17 mouse cellular contexts compared by ENCODE assay signal in genomic region chr10:84386214-84386613, GRCm38 (mm10). TPM values are rescaled to one million over a fixed set of nuclear protein-coding genes. Genes with fewer than 3 reads are reported as not detected.
DNase-seq lines count a peak whose midpoint lies in the region; ATAC-seq and TF ChIP-seq lines count a peak whose summit lies in the region.
"Had no signal": no experiment of that assay in that cellular context is flagged by ENCODE, and none has a peak within 500 bp of the region (broad histone marks: within the 10 kb centered on the region; RNA-seq: fewer than 3 reads in every experiment).

No protein-coding gene starts in this region.

- DNase-seq in cerebellum, adult 9-11 months = peak; percentile 24
- DNase-seq in cerebellum, adult 8-10 months = no peak
- DNase-seq in heart, adult 2 months = no peak
- DNase-seq in layer of hippocampus, adult 2 months (ENCODE audit: low spot score in 2 of 2) = no peak
- DNase-seq in layer of hippocampus, adult 9-11 months = no peak
- peak; percentile 61 for DNase-seq in brain, adult 2 months (ENCODE audit: low read depth, low spot score)
- DNase-seq: kidney, adult 2 months; lung, adult 18-20 months; lung, postnatal 4 days; midbrain, embryonic 14.5 days; right cerebral cortex, postnatal 4 days had no signal

- peak overlapping the region; percentile 10; the same call in 1 of the 2 replicates for H3K9ac ChIP-seq in heart, embryonic 14.5 days (ENCODE audit: low read length)
- no peak overlapping the region for H3K9ac ChIP-seq in heart, adult 2 months (ENCODE audit: low read depth, low read length)
- H3K9ac ChIP-seq: hindbrain, embryonic 15.5 days had no signal

- H3K27me3 ChIP-seq in heart, embryonic 14.5 days (ENCODE audit: control insufficient read depth, insufficient read depth, low read length) = no peaks in the 10 kb centered on the region
- H3K27me3 ChIP-seq in heart, adult 2 months (ENCODE audit: control insufficient read depth, insufficient read depth, low read length) = no peaks in the 10 kb centered on the region
- H3K27me3 ChIP-seq: CH12.LX; hindbrain, embryonic 15.5 days had no signal

- H3K4me2 ChIP-seq in heart, embryonic 14.5 days (ENCODE audit: low read length) = no peak overlapping the region
- H3K4me2 ChIP-seq: hindbrain, embryonic 15.5 days had no signal

- no peak overlapping the region for H3K4me3 ChIP-seq in heart, embryonic 14.5 days (ENCODE audit: control insufficient read depth in 1 of 2, insufficient read depth in 1 of 2, low read depth in 1 of 2, low read length in 2 of 2)
- H3K4me3 ChIP-seq in heart, adult 2 months = no peak overlapping the region
- no peak overlapping the region for H3K4me3 ChIP-seq in layer of hippocampus, adult 2 months
- H3K4me3 ChIP-seq: embryonic facial prominence, embryonic 10.5 days; erythroblast, embryonic 14.5 days; hindbrain, embryonic 15.5 days had no signal

- H3K4me1 ChIP-seq in heart, embryonic 14.5 days (ENCODE audit: control insufficient read depth in 2 of 2, insufficient read depth in 2 of 2, low read length in 2 of 2) = peaks cover 65 to 94% of the 10 kb centered on the region in 2 experiments
- H3K4me1 ChIP-seq in heart, adult 2 months (ENCODE audit: control insufficient read depth, insufficient read depth, low read length) = peaks cover 26% of the 10 kb centered on the region

- 53% methylated on average over 3 of the region's 3 CpGs for WGBS in heart, embryonic 14.5 days
- WGBS in heart, adult 2 months = 73% methylated on average over 3 of the region's 3 CpGs

- no peak for TF ChIP-seq CTCF in heart, adult 2 months (IDR thresholded peaks at IDR 0.05)
- TF ChIP-seq CTCF in layer of hippocampus, adult 2 months (conservative IDR thresholded peaks at IDR 0.05) = no peak

- peaks cover 22% of the 10 kb centered on the region for H3K36me3 ChIP-seq in heart, embryonic 14.5 days (ENCODE audit: control insufficient read depth, insufficient read depth, low read length)
- H3K36me3 ChIP-seq in heart, adult 2 months (ENCODE audit: control insufficient read depth, insufficient read depth, low read length) = peaks cover 10% of the 10 kb centered on the region
- H3K36me3 ChIP-seq: hindbrain, embryonic 15.5 days had no signal

- no peak for ATAC-seq in heart, embryonic 14.5 days (ENCODE audit: insufficient number of reproducible peaks, insufficient read depth, low FRiP score, low read depth)
- ATAC-seq in frontal cortex, adult (ENCODE audit: low TSS enrichment) = no peak

- intact Hi-C loops in heart, adult 2 months (cut with DNase I) = no loop called here

- H3K9me3 ChIP-seq in heart, embryonic 14.5 days (ENCODE audit: control insufficient read depth, low read length) = no peaks in the 10 kb centered on the region
- H3K9me3 ChIP-seq: embryonic facial prominence, embryonic 10.5 days; hindbrain, embryonic 15.5 days had no signal

- no peak for TF ChIP-seq EP300 in heart, adult 2 months (IDR thresholded peaks at IDR 0.05; ENCODE audit: insufficient read depth, low read depth, low read length)

- peak overlapping the region in 1 of 2 experiments; percentile 94; a peak in 1 of 4 replicates for H3K27ac ChIP-seq in heart, embryonic 14.5 days (replicated peaks in 1 of 2; ENCODE audit: control insufficient read depth in 1 of 2, insufficient read depth in 1 of 2, low read depth in 2 of 2, low read length in 2 of 2)
- no peak overlapping the region for H3K27ac ChIP-seq in heart, adult 2 months
- H3K27ac ChIP-seq in layer of hippocampus, adult 2 months = peak overlapping the region; percentile 89
- H3K27ac ChIP-seq: hindbrain, embryonic 15.5 days had no signal

- no peaks in the 10 kb centered on the region for H3K79me2 ChIP-seq in heart, adult 2 months (replicated peaks; ENCODE audit: control insufficient read depth, insufficient read depth, low read length)

- no peak for TF ChIP-seq POLR2A in heart, adult 2 months (IDR thresholded peaks at IDR 0.05; ENCODE audit: insufficient read depth, low read depth, low read length)

RNA-seq across cellular contexts. Expression of gene Nuak1, which starts 54.2 kb away (rescaled TPM):
- 2.6 and 3.4 TPM in 2 replicates for polyA plus RNA-seq in heart, embryonic 14.5 days (2014; fragmentation: Nextera tagmentation; extraction: Ambion mirVana)
- total RNA-seq in heart, adult 2 months (2021) = 10 to 100 TPM; 27.0 to 29.0 TPM
- polyA plus RNA-seq in heart, adult 2 months (2012; rRNA removed) = 15.3 and 32.0 TPM in 2 replicates
- total RNA-seq in layer of hippocampus, adult 2 months (2021) = 10 to 100 TPM; 47.9 to 51.4 TPM

Comparison
In these comparisons a context has a peak if more than half of its experiments do, and no peak if none do; other contexts are left out.
1. DNase-seq: peak in cerebellum, adult 9-11 months (single experiment) and brain, adult 2 months (single experiment); none in cerebellum, adult 8-10 months (single experiment), heart, adult 2 months (0 of 2), layer of hippocampus, adult 2 months (0 of 2) and layer of hippocampus, adult 9-11 months (single experiment).